Mouse (Mus musculus): ENCODE measurements around the gene Kirrel3. TPM values are rescaled to one million over a fixed set of nuclear protein-coding genes. Genes with fewer than 3 reads are reported as not detected.

Gene Kirrel3
- total RNA-seq, 1 experiment from 2014 or later, result not detected

- ATAC-seq (replicated peaks; ENCODE audit: insufficient number of reproducible peaks, low FRiP score, low TSS enrichment, poor library complexity, severe bottlenecking), result no peak
Measured at GRCm38 (mm10) chr9:34837700-34838462, 352.2 kb downstream of the Kirrel3 start.

- no peak for ATAC-seq (replicated peaks; ENCODE audit: insufficient number of reproducible peaks, low FRiP score, low TSS enrichment, poor library complexity, severe bottlenecking)
Measured at GRCm38 (mm10) chr9:34843275-34843965, 357.7 kb downstream of the Kirrel3 start.

GRCm38 (mm10) chr9:34846440-34846839, 360.7 kb downstream of the Kirrel3 start:
- ATAC-seq (replicated peaks; ENCODE audit: insufficient number of reproducible peaks, low FRiP score, low TSS enrichment, poor library complexity, severe bottlenecking), result no peak

GRCm38 (mm10) chr9:34847664-34848063, 362.0 kb downstream of the Kirrel3 start:
- no peak for ATAC-seq (replicated peaks; ENCODE audit: insufficient number of reproducible peaks, low FRiP score, low TSS enrichment, poor library complexity, severe bottlenecking)

- no peak for ATAC-seq (replicated peaks; ENCODE audit: insufficient number of reproducible peaks, low FRiP score, low TSS enrichment, poor library complexity, severe bottlenecking)
Measured at GRCm38 (mm10) chr9:34851136-34851535, 365.4 kb downstream of the Kirrel3 start.

- no peak for ATAC-seq (replicated peaks; ENCODE audit: insufficient number of reproducible peaks, low FRiP score, low TSS enrichment, poor library complexity, severe bottlenecking)
Measured at GRCm38 (mm10) chr9:34857575-34857974, 371.9 kb downstream of the Kirrel3 start.

- no peak for ATAC-seq (replicated peaks; ENCODE audit: insufficient number of reproducible peaks, low FRiP score, low TSS enrichment, poor library complexity, severe bottlenecking)
Measured at GRCm38 (mm10) chr9:34858071-34858470, 372.4 kb downstream of the Kirrel3 start.

GRCm38 (mm10) chr9:34860934-34861333, 375.2 kb downstream of the Kirrel3 start:
- no peak for ATAC-seq (replicated peaks; ENCODE audit: insufficient number of reproducible peaks, low FRiP score, low TSS enrichment, poor library complexity, severe bottlenecking)

GRCm38 (mm10) chr9:34861775-34862174, 376.1 kb downstream of the Kirrel3 start:
- ATAC-seq (replicated peaks; ENCODE audit: insufficient number of reproducible peaks, low FRiP score, low TSS enrichment, poor library complexity, severe bottlenecking), result no peak

- no peak for ATAC-seq (replicated peaks; ENCODE audit: insufficient number of reproducible peaks, low FRiP score, low TSS enrichment, poor library complexity, severe bottlenecking)
Measured at GRCm38 (mm10) chr9:34865606-34866005, 379.9 kb downstream of the Kirrel3 start.

- ATAC-seq (replicated peaks; ENCODE audit: insufficient number of reproducible peaks, low FRiP score, low TSS enrichment, poor library complexity, severe bottlenecking), result no peak
Measured at GRCm38 (mm10) chr9:34871316-34871966, 385.7 kb downstream of the Kirrel3 start.

GRCm38 (mm10) chr9:34875238-34875637, 389.5 kb downstream of the Kirrel3 start:
- ATAC-seq (replicated peaks; ENCODE audit: insufficient number of reproducible peaks, low FRiP score, low TSS enrichment, poor library complexity, severe bottlenecking), result no peak

- ATAC-seq (replicated peaks; ENCODE audit: insufficient number of reproducible peaks, low FRiP score, low TSS enrichment, poor library complexity, severe bottlenecking), result no peak
Measured at GRCm38 (mm10) chr9:34877186-34877585, 391.5 kb downstream of the Kirrel3 start.

GRCm38 (mm10) chr9:34877799-34878198, 392.1 kb downstream of the Kirrel3 start:
- no peak for ATAC-seq (replicated peaks; ENCODE audit: insufficient number of reproducible peaks, low FRiP score, low TSS enrichment, poor library complexity, severe bottlenecking)

GRCm38 (mm10) chr9:34881750-34882149, 396.1 kb downstream of the Kirrel3 start:
- ATAC-seq (replicated peaks; ENCODE audit: insufficient number of reproducible peaks, low FRiP score, low TSS enrichment, poor library complexity, severe bottlenecking), result no peak

- no peak for ATAC-seq (replicated peaks; ENCODE audit: insufficient number of reproducible peaks, low FRiP score, low TSS enrichment, poor library complexity, severe bottlenecking)
Measured at GRCm38 (mm10) chr9:34882211-34882610, 396.5 kb downstream of the Kirrel3 start.

- no peak for ATAC-seq (replicated peaks; ENCODE audit: insufficient number of reproducible peaks, low FRiP score, low TSS enrichment, poor library complexity, severe bottlenecking)
Measured at GRCm38 (mm10) chr9:34883122-34883521, 397.4 kb downstream of the Kirrel3 start.

GRCm38 (mm10) chr9:34884325-34884724, 398.6 kb downstream of the Kirrel3 start:
- no peak for ATAC-seq (replicated peaks; ENCODE audit: insufficient number of reproducible peaks, low FRiP score, low TSS enrichment, poor library complexity, severe bottlenecking)

GRCm38 (mm10) chr9:34884942-34885341, 399.2 kb downstream of the Kirrel3 start:
- no peak for ATAC-seq (replicated peaks; ENCODE audit: insufficient number of reproducible peaks, low FRiP score, low TSS enrichment, poor library complexity, severe bottlenecking)

GRCm38 (mm10) chr9:34886746-34887145, 401.1 kb downstream of the Kirrel3 start:
- ATAC-seq (replicated peaks; ENCODE audit: insufficient number of reproducible peaks, low FRiP score, low TSS enrichment, poor library complexity, severe bottlenecking), result no peak
